Mouse (Mus musculus) megakaryocyte, embryonic 14.5 days (primary cell): Measurements from ENCODE around the gene Ksr1.

Source experiments
- FLI1 ChIP-seq: IDR thresholded peaks from 2 replicates; pipeline ENCODE4 v1.6.1; 2012; ENCODE audit warnings: low read length, inconsistent platforms, mixed read lengths
- GATA1 ChIP-seq: IDR thresholded peaks from 3 replicates; pipeline ENCODE4 v1.6.1; 2012; ENCODE audit warnings: mixed read lengths, low read length, inconsistent platforms, borderline replicate concordance

- no peak for TF ChIP-seq GATA1
- no peak for TF ChIP-seq FLI1
These were observed 156.1 kb downstream of the Ksr1 start for GRCm38 (mm10) chr11:78990096-78990495.
